Mouse (Mus musculus): ENCODE data around the gene Med7. TPM values are rescaled to one million over a fixed set of nuclear protein-coding genes. Genes with fewer than 3 reads are reported as not detected.
A peak's percentile ranks its signal among the peaks of the same experiment; 100 is the strongest.

The Med7 gene
- polyA plus RNA-seq, 1 experiment from 2014 or later = 39.4 TPM

- Histone ChIP-seq H3K4me1 (ENCODE audit: insufficient read depth) (0 out of 2 replicates have a peak, but pooled peaks cover 2% of the 10 kb centered on the region), H3K9ac (replicated peaks) (no peak overlapping the region), H3K27me3 (ENCODE audit: insufficient read depth, low read length) (no peaks in the 10 kb centered on the region), H3K4me2 (ENCODE audit: low read depth, low read length) (no peak overlapping the region), H3K9me3 (ENCODE audit: low read length) (no peaks in the 10 kb centered on the region), H3K27ac (ENCODE audit: low read depth) (no peak overlapping the region), H3K4me3 (ENCODE audit: low read depth, low read length) (no peak overlapping the region), H3K36me3 (replicated peaks; ENCODE audit: insufficient read depth, low read length) (peaks cover 9% of the 10 kb centered on the region)
- no peak for TF ChIP-seq CTCF (IDR thresholded peaks at IDR 0.05; ENCODE audit: low read depth)
- no peak for TF ChIP-seq EP300 (IDR thresholded peaks at IDR 0.05; ENCODE audit: low read depth)
- no peak for ATAC-seq
- WGBS (ENCODE audit: insufficient replicate concordance) = 79% methylated on average over 6 of the region's 6 CpGs
- DNase-seq = no peak
Observed at GRCm38 (mm10) chr11:46446150-46446549, 9.4 kb downstream of the Med7 start.

- Histone ChIP-seq H3K36me3 (replicated peaks; ENCODE audit: insufficient read depth, low read length) (peaks cover 8% of the 10 kb centered on the region; the same call in 1 of the 2 replicates), H3K9me3 (ENCODE audit: low read length) (no peaks in the 10 kb centered on the region), H3K4me3 (ENCODE audit: low read depth, low read length) (peak overlapping the region; percentile 17; the same call in 1 of the 2 replicates), H3K4me2 (ENCODE audit: low read depth, low read length) (peak overlapping the region; percentile 55), H3K27ac (ENCODE audit: low read depth) (peak overlapping the region; percentile 39; the same call in 1 of the 2 replicates), H3K27me3 (ENCODE audit: insufficient read depth, low read length) (no peaks in the 10 kb centered on the region), H3K9ac (replicated peaks) (no peak overlapping the region), H3K4me1 (ENCODE audit: insufficient read depth) (0 out of 2 replicates have a peak, but pooled peaks cover 2% of the 10 kb centered on the region)
- no peak for TF ChIP-seq CTCF (IDR thresholded peaks at IDR 0.05; ENCODE audit: low read depth)
- no peak for TF ChIP-seq EP300 (IDR thresholded peaks at IDR 0.05; ENCODE audit: low read depth)
- 37% methylated on average over 13 of the region's 13 CpGs for WGBS (ENCODE audit: insufficient replicate concordance)
- DNase-seq (no peak), ATAC-seq (no peak)
Observed at GRCm38 (mm10) chr11:46447644-46448484, 11.1 kb downstream of the Med7 start.

- ATAC-seq (no peak), DNase-seq (no peak)
- Histone ChIP-seq H3K4me2 (ENCODE audit: low read depth, low read length) (no peak overlapping the region), H3K27me3 (ENCODE audit: insufficient read depth, low read length) (no peaks in the 10 kb centered on the region), H3K9ac (replicated peaks) (no peak overlapping the region), H3K27ac (ENCODE audit: low read depth) (no peak overlapping the region), H3K4me1 (ENCODE audit: insufficient read depth) (peaks cover 6% of the 10 kb centered on the region; the same call in 1 of the 2 replicates), H3K4me3 (ENCODE audit: low read depth, low read length) (no peak overlapping the region), H3K9me3 (ENCODE audit: low read length) (no peaks in the 10 kb centered on the region), H3K36me3 (replicated peaks; ENCODE audit: insufficient read depth, low read length) (no peaks in the 10 kb centered on the region)
- 55% methylated on average over 11 of the region's 11 CpGs for WGBS (ENCODE audit: insufficient replicate concordance)
- no peak for TF ChIP-seq EP300 (IDR thresholded peaks at IDR 0.05; ENCODE audit: low read depth)
- no peak for TF ChIP-seq CTCF (IDR thresholded peaks at IDR 0.05; ENCODE audit: low read depth)
Observed at GRCm38 (mm10) chr11:46449461-46450080, 12.8 kb downstream of the Med7 start.

DNA sequence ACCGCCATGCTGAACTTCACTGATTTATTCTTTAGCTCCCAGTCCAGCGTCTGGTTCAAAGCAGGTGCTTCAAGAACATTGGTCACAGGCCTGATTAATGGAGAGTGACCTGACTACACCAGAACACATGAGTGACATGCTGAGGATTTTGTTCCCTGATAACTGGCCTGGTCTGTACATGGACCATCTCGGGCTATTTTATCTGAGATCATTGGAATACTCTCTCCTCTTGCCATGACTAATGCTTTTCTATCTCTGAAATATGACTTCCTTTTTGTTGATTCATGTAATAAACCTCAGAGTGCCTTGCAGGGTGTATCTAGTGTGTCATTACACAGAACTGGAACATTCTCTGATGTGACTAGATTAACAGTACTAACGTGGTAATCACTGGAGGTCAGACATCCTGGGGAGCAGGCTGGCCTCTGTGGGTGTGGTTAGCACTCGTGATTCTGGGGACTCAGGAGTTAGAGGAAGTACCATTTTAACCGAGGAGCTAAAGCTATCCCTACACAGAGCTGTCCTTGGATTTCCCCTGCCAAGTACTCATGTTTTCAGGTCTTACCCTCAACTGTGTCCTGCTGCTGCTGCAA is 17.8 kb downstream of the Med7 start, which contains the start of gene Havcr2:
Gene Havcr2 (plus strand): TSS at position 483 of the 593 bp plus-strand sequence.
- Histone ChIP-seq H3K4me3 (ENCODE audit: low read depth, low read length) (no peak within 1 kb of the TSS), H3K36me3 (replicated peaks; ENCODE audit: insufficient read depth, low read length) (no peaks in the 10 kb centered on the region), H3K9me3 (ENCODE audit: low read length) (no peaks in the 10 kb centered on the region), H3K4me2 (ENCODE audit: low read depth, low read length) (peak within 1 kb of the TSS; percentile 11; the same call in 1 of the 2 replicates), H3K27me3 (ENCODE audit: insufficient read depth, low read length) (no peaks in the 10 kb centered on the region), H3K9ac (replicated peaks) (no peak within 1 kb of the TSS), H3K4me1 (ENCODE audit: insufficient read depth) (peaks cover 11% of the 10 kb centered on the region; the same call in 1 of the 2 replicates), H3K27ac (ENCODE audit: low read depth) (0 out of 2 replicates have a peak within 1 kb of the TSS, but pooled peaks have one; percentile 11)
- WGBS (ENCODE audit: insufficient replicate concordance) = 40% methylated on average over 6 of the region's 6 CpGs
- TF ChIP-seq CTCF (IDR thresholded peaks at IDR 0.05; ENCODE audit: low read depth) (no peak), EP300 (IDR thresholded peaks at IDR 0.05; ENCODE audit: low read depth) (peak; percentile 90)
- DNase-seq (peak; percentile 31), ATAC-seq (peak; percentile 96)

DNA sequence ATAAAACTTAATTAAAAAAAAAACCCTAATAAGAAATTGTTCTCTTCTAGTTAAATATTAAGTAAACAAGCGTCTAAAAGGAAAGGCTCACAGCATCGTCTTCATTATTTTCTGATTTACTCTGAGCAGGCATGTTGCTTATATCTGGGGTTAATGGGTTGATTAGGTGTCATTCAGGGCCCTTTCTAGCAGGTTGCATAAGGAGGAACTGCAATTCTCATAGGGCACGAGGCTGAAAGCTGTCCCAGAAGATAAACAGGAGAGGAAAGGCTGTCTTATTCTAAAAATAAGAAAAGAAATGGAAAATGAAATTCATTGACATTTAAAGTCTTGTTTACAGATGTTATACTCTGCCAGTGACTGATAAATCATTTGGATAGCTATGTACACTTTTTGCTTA is 23.2 kb downstream of the Med7 start:
- Histone ChIP-seq H3K36me3 (replicated peaks; ENCODE audit: insufficient read depth, low read length) (no peaks in the 10 kb centered on the region), H3K27me3 (ENCODE audit: insufficient read depth, low read length) (no peaks in the 10 kb centered on the region), H3K4me3 (ENCODE audit: low read depth, low read length) (no peak overlapping the region), H3K27ac (ENCODE audit: low read depth) (no peak overlapping the region), H3K9me3 (ENCODE audit: low read length) (no peaks in the 10 kb centered on the region), H3K4me2 (ENCODE audit: low read depth, low read length) (no peak overlapping the region), H3K9ac (replicated peaks) (no peak overlapping the region), H3K4me1 (ENCODE audit: insufficient read depth) (0 out of 2 replicates have a peak, but pooled peaks cover 2% of the 10 kb centered on the region)
- 54% methylated on average over 3 of the region's 3 CpGs for WGBS (ENCODE audit: insufficient replicate concordance)
- ATAC-seq (no peak), DNase-seq (no peak)
- no peak for TF ChIP-seq EP300 (IDR thresholded peaks at IDR 0.05; ENCODE audit: low read depth)
- no peak for TF ChIP-seq CTCF (IDR thresholded peaks at IDR 0.05; ENCODE audit: low read depth)

- no peak for DNase-seq
- no peaks in the 10 kb centered on the region for H3K27me3 ChIP-seq (ENCODE audit: insufficient read depth, low read length)
- no peak overlapping the region for H3K9ac ChIP-seq (replicated peaks)
- TF ChIP-seq CTCF (IDR thresholded peaks at IDR 0.05; ENCODE audit: low read depth) (no peak), EP300 (IDR thresholded peaks at IDR 0.05; ENCODE audit: low read depth) (no peak)
- no peaks in the 10 kb centered on the region for H3K4me1 ChIP-seq (ENCODE audit: insufficient read depth)
- no peak overlapping the region for H3K4me3 ChIP-seq (ENCODE audit: low read depth, low read length)
- no peak overlapping the region for H3K27ac ChIP-seq (ENCODE audit: low read depth)
- H3K4me2 ChIP-seq (ENCODE audit: low read depth, low read length) = no peak overlapping the region
- no peak for ATAC-seq
- H3K36me3 ChIP-seq (replicated peaks; ENCODE audit: insufficient read depth, low read length) = no peaks in the 10 kb centered on the region
- WGBS (ENCODE audit: insufficient replicate concordance) = 57% methylated on average over 5 of the region's 5 CpGs
- no peaks in the 10 kb centered on the region for H3K9me3 ChIP-seq (ENCODE audit: low read length)
Observed at GRCm38 (mm10) chr11:46461362-46461761, 24.6 kb downstream of the Med7 start.
